Mouse (Mus musculus): Measurements from ENCODE around the gene Gm10972. TPM values are rescaled to one million over a fixed set of nuclear protein-coding genes. Genes with fewer than 3 reads are reported as not detected.

Gene Gm10972
- polyA plus RNA-seq, 2 experiments = not detected

GRCm38 (mm10) chr3:94616717-94617116 lies 26.2 kb upstream of the Gm10972 start:
- H3K4me1 ChIP-seq (ENCODE audit: control insufficient read depth, insufficient read depth, low read length) = 0 out of 2 replicates have a peak, but pooled peaks cover under 1% of the 10 kb centered on the region
- WGBS = 78% methylated on average over 4 of the region's 4 CpGs
- H3K27ac ChIP-seq (replicated peaks; ENCODE audit: low read depth, low read length) = no peak overlapping the region
- no peak overlapping the region for H3K4me3 ChIP-seq (replicated peaks; ENCODE audit: low read length)
- H3K9ac ChIP-seq (ENCODE audit: low read depth, low read length, severe bottlenecking) = no peak overlapping the region
- TF ChIP-seq POLR2A (IDR thresholded peaks at IDR 0.05; ENCODE audit: borderline replicate concordance, extremely low read depth, insufficient read depth, insufficient read length) = no peak
- no peaks in the 10 kb centered on the region for H3K9me3 ChIP-seq (ENCODE audit: control insufficient read depth, low read length)
- no peaks in the 10 kb centered on the region for H3K36me3 ChIP-seq (ENCODE audit: control insufficient read depth, insufficient read depth, low read length)
- ATAC-seq (ENCODE audit: low FRiP score, low read depth) = no peak
- H3K27me3 ChIP-seq (ENCODE audit: control insufficient read depth, insufficient read depth, low read length) = no peaks in the 10 kb centered on the region
- no peak for DNase-seq (ENCODE audit: low spot score)
- H3K4me2 ChIP-seq (replicated peaks; ENCODE audit: low read depth, low read length, severe bottlenecking) = no peak overlapping the region

GRCm38 (mm10) chr3:94621740-94622507 lies 21.0 kb upstream of the Gm10972 start:
- H3K27me3 ChIP-seq (ENCODE audit: control insufficient read depth, insufficient read depth, low read length) = no peaks in the 10 kb centered on the region
- no peak overlapping the region for H3K4me2 ChIP-seq (replicated peaks; ENCODE audit: low read depth, low read length, severe bottlenecking)
- no peaks in the 10 kb centered on the region for H3K9me3 ChIP-seq (ENCODE audit: control insufficient read depth, low read length)
- 72% methylated on average over 11 of the region's 11 CpGs for WGBS
- no peak overlapping the region for H3K9ac ChIP-seq (ENCODE audit: low read depth, low read length, severe bottlenecking)
- ATAC-seq (ENCODE audit: low FRiP score, low read depth) (no peak), DNase-seq (ENCODE audit: low spot score) (no peak)
- 0 out of 2 replicates have a peak overlapping the region, but pooled peaks have one; percentile 38 for H3K27ac ChIP-seq (replicated peaks; ENCODE audit: low read depth, low read length)
- TF ChIP-seq POLR2A (IDR thresholded peaks at IDR 0.05; ENCODE audit: borderline replicate concordance, extremely low read depth, insufficient read depth, insufficient read length) = no peak
- no peak overlapping the region for H3K4me3 ChIP-seq (replicated peaks; ENCODE audit: low read length)
- no peaks in the 10 kb centered on the region for H3K36me3 ChIP-seq (ENCODE audit: control insufficient read depth, insufficient read depth, low read length)
- no peaks in the 10 kb centered on the region for H3K4me1 ChIP-seq (ENCODE audit: control insufficient read depth, insufficient read depth, low read length)

- H3K4me2 ChIP-seq (replicated peaks; ENCODE audit: low read depth, low read length, severe bottlenecking) = no peak overlapping the region
- WGBS = 91% methylated on average over 10 of the region's 10 CpGs
- no peaks in the 10 kb centered on the region for H3K27me3 ChIP-seq (ENCODE audit: control insufficient read depth, insufficient read depth, low read length)
- no peak overlapping the region for H3K9ac ChIP-seq (ENCODE audit: low read depth, low read length, severe bottlenecking)
- no peaks in the 10 kb centered on the region for H3K4me1 ChIP-seq (ENCODE audit: control insufficient read depth, insufficient read depth, low read length)
- 0 out of 2 replicates have a peak overlapping the region, but pooled peaks have one; percentile 38 for H3K27ac ChIP-seq (replicated peaks; ENCODE audit: low read depth, low read length)
- ATAC-seq (ENCODE audit: low FRiP score, low read depth) (no peak), DNase-seq (ENCODE audit: low spot score) (no peak)
- no peak overlapping the region for H3K4me3 ChIP-seq (replicated peaks; ENCODE audit: low read length)
- TF ChIP-seq POLR2A (IDR thresholded peaks at IDR 0.05; ENCODE audit: borderline replicate concordance, extremely low read depth, insufficient read depth, insufficient read length) = no peak
- no peaks in the 10 kb centered on the region for H3K36me3 ChIP-seq (ENCODE audit: control insufficient read depth, insufficient read depth, low read length)
- H3K9me3 ChIP-seq (ENCODE audit: control insufficient read depth, low read length) = no peaks in the 10 kb centered on the region
These were observed 20.4 kb upstream of the Gm10972 start for GRCm38 (mm10) chr3:94622550-94622949.

GRCm38 (mm10) chr3:94624281-94624680 lies 18.6 kb upstream of the Gm10972 start:
- H3K36me3 ChIP-seq (ENCODE audit: control insufficient read depth, insufficient read depth, low read length) = no peaks in the 10 kb centered on the region
- DNase-seq (ENCODE audit: low spot score) = no peak
- no peak overlapping the region for H3K4me2 ChIP-seq (replicated peaks; ENCODE audit: low read depth, low read length, severe bottlenecking)
- 80% methylated on average over 4 of the region's 4 CpGs for WGBS
- H3K9ac ChIP-seq (ENCODE audit: low read depth, low read length, severe bottlenecking) = no peak overlapping the region
- no peaks in the 10 kb centered on the region for H3K4me1 ChIP-seq (ENCODE audit: control insufficient read depth, insufficient read depth, low read length)
- H3K27ac ChIP-seq (replicated peaks; ENCODE audit: low read depth, low read length) = no peak overlapping the region
- H3K9me3 ChIP-seq (ENCODE audit: control insufficient read depth, low read length) = no peaks in the 10 kb centered on the region
- no peak for ATAC-seq (ENCODE audit: low FRiP score, low read depth)
- no peak for TF ChIP-seq POLR2A (IDR thresholded peaks at IDR 0.05; ENCODE audit: borderline replicate concordance, extremely low read depth, insufficient read depth, insufficient read length)
- no peaks in the 10 kb centered on the region for H3K27me3 ChIP-seq (ENCODE audit: control insufficient read depth, insufficient read depth, low read length)
- no peak overlapping the region for H3K4me3 ChIP-seq (replicated peaks; ENCODE audit: low read length)

- Histone ChIP-seq H3K4me1 (ENCODE audit: control insufficient read depth, insufficient read depth, low read length) (no peaks in the 10 kb centered on the region), H3K4me3 (replicated peaks; ENCODE audit: low read length) (no peak overlapping the region), H3K27ac (replicated peaks; ENCODE audit: low read depth, low read length) (no peak overlapping the region), H3K9me3 (ENCODE audit: control insufficient read depth, low read length) (no peaks in the 10 kb centered on the region), H3K36me3 (ENCODE audit: control insufficient read depth, insufficient read depth, low read length) (no peaks in the 10 kb centered on the region), H3K9ac (ENCODE audit: low read depth, low read length, severe bottlenecking) (no peak overlapping the region), H3K4me2 (replicated peaks; ENCODE audit: low read depth, low read length, severe bottlenecking) (no peak overlapping the region), H3K27me3 (ENCODE audit: control insufficient read depth, insufficient read depth, low read length) (no peaks in the 10 kb centered on the region)
- ATAC-seq (ENCODE audit: low FRiP score, low read depth) = no peak
- no peak for TF ChIP-seq POLR2A (IDR thresholded peaks at IDR 0.05; ENCODE audit: borderline replicate concordance, extremely low read depth, insufficient read depth, insufficient read length)
- no peak for DNase-seq (ENCODE audit: low spot score)
- WGBS = 86% methylated on average over 5 of the region's 5 CpGs
These were observed 14.2 kb upstream of the Gm10972 start for GRCm38 (mm10) chr3:94628712-94629111.
